In genomic region chr3:37816781-37817433, GRCm38 (mm10) we compare ENCODE assay signal across 8 mouse cellular contexts.
DNase-seq lines count a peak whose midpoint lies in the region; ATAC-seq and TF ChIP-seq lines count a peak whose summit lies in the region.
"Had no signal": no experiment of that assay in that cellular context is flagged by ENCODE, and none has a peak within 500 bp of the region (broad histone marks: within the 10 kb centered on the region; RNA-seq: fewer than 3 reads in every experiment).

No protein-coding gene starts in this region.

- TF ChIP-seq POLR2A in brain, embryonic 14.5 days (IDR thresholded peaks at IDR 0.05; ENCODE audit: borderline replicate concordance, extremely low read depth, insufficient read depth, insufficient read length, poor library complexity, severe bottlenecking): no peak

- 2% methylated on average over 6 of the region's 6 CpGs for WGBS in forebrain, embryonic 14.5 days

- peak; percentile 88 for ATAC-seq in forebrain, embryonic 14.5 days
- ATAC-seq in granulocyte monocyte progenitor cell, adult 5-6 weeks (replicated peaks; ENCODE audit: poor library complexity, severe bottlenecking): no peak

- H3K9ac ChIP-seq in forebrain, embryonic 14.5 days (ENCODE audit: low read length): no peak overlapping the region

- H3K27me3 ChIP-seq in forebrain, embryonic 14.5 days (replicated peaks; ENCODE audit: control insufficient read depth, insufficient read depth, low read length): no peaks in the 10 kb centered on the region

- intact Hi-C loops in left cerebral cortex, postnatal 36 days (cut with DNase I): no loop called here

- no peak overlapping the region for H3K4me2 ChIP-seq in forebrain, embryonic 14.5 days (ENCODE audit: low read length)

- no peak for TF ChIP-seq CTCF in brain, embryonic 14.5 days (IDR thresholded peaks at IDR 0.05; ENCODE audit: borderline replicate concordance, extremely low read depth, insufficient read depth, insufficient read length)

- peaks cover 8% of the 10 kb centered on the region for H3K4me1 ChIP-seq in forebrain, embryonic 14.5 days (ENCODE audit: control insufficient read depth, insufficient read depth, low read length)

- no peak overlapping the region for H3K4me3 ChIP-seq in forebrain, embryonic 14.5 days (ENCODE audit: low read depth, low read length)

- peak; percentile 73 for DNase-seq in 3T3-L1 (ENCODE audit: low read depth, low spot score)
- peak; percentile 96 for DNase-seq in brain, embryonic 14.5 days (ENCODE audit: low read depth)
- peak; percentile 95 for DNase-seq in forebrain, embryonic 14.5 days (ENCODE audit: low spot score)
- peak; percentile 36 to 37 for DNase-seq in left cerebral cortex, postnatal 36 days (ENCODE audit: low spot score in 2 of 2)
- DNase-seq in kidney, adult 8-10 months: no peak
- no peak for DNase-seq in gastrocnemius, postnatal 10 days

- peak overlapping the region; percentile 59; the same call in 1 of the 2 replicates for H3K27ac ChIP-seq in forebrain, embryonic 14.5 days (ENCODE audit: low read depth, low read length)
- H3K27ac ChIP-seq: kidney, postnatal 0 days had no signal

- no peaks in the 10 kb centered on the region for H3K9me3 ChIP-seq in forebrain, embryonic 14.5 days (replicated peaks; ENCODE audit: control insufficient read depth, low read length)

- H3K36me3 ChIP-seq in forebrain, embryonic 14.5 days (ENCODE audit: control insufficient read depth, insufficient read depth, low read length): no peaks in the 10 kb centered on the region

Comparison
In these comparisons a context has a peak if more than half of its experiments do, and no peak if none do; other contexts are left out.
1. DNase-seq: peak in 3T3-L1 (single experiment), brain, embryonic 14.5 days (single experiment), forebrain, embryonic 14.5 days (single experiment) and left cerebral cortex, postnatal 36 days (2 of 2); none in kidney, adult 8-10 months (0 of 2) and gastrocnemius, postnatal 10 days (single experiment).